In the genomic region with DNA sequence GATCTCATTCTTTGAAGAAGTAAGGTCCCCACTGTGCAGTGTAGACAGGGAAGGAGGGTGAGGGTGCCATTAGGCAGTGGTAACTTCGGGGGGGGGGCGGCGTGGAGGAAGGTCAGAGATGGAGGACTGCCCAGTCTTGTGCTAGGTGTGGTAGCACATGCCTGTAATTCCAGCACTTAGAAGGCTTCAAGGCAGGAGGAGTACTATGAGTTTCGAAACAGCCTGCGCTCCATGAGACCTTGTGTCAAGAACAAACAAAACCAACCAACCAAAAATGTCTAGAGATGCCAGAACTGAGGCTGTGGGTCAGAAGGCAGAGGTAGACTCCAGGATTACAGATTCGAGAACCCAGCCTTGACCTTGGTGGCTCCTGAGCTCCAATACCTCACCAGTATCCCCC, we compare ENCODE assay signal across 14 mouse cellular contexts.
"Had no signal": no experiment of that assay in that cellular context is flagged by ENCODE, and none has a peak within 500 bp of the region (broad histone marks: within the 10 kb centered on the region; RNA-seq: fewer than 3 reads in every experiment).

No protein-coding gene starts in this region.

- H3K27me3 ChIP-seq: lung, embryonic 15.5 days had no signal

- H3K9ac ChIP-seq: kidney, embryonic 15.5 days; liver, embryonic 13.5 days; lung, embryonic 15.5 days had no signal

- H3K27ac ChIP-seq: left cerebral cortex, adult 2 months; liver, embryonic 13.5 days had no signal

- H3K36me3 ChIP-seq: kidney, embryonic 15.5 days; liver, embryonic 13.5 days; lung, embryonic 15.5 days had no signal

- H3K9me3 ChIP-seq: kidney, embryonic 15.5 days; liver, embryonic 13.5 days; lung, embryonic 15.5 days had no signal

- DNase-seq: kidney, adult 11 months; kidney, adult 8-10 months; kidney, postnatal 10 days; kidney, postnatal 36 days; layer of hippocampus, postnatal 36 days; liver, embryonic 13.5 days; midbrain, embryonic 14.5 days; right cerebral cortex, postnatal 4 days; thymus, adult 2 months; thymus, postnatal 14 days had no signal

- H3K4me3 ChIP-seq: kidney, embryonic 15.5 days; left cerebral cortex, adult 2 months; liver, embryonic 13.5 days; lung, embryonic 15.5 days had no signal

- H3K4me2 ChIP-seq: kidney, embryonic 15.5 days; liver, embryonic 13.5 days; lung, embryonic 15.5 days; midbrain, embryonic 11.5 days had no signal

- H3K4me1 ChIP-seq: liver, embryonic 13.5 days had no signal
